Mouse (Mus musculus) CD4-positive helper T cell, adult 2 months (primary cell): ENCODE data around the gene Pard3b.
A peak's percentile ranks its signal among the peaks of the same experiment; 100 is the strongest.

Source experiments
- DNase-seq: peaks from one replicate; pipeline ENCODE4 v3.0.0-alpha.2; 2012; ENCODE audit warnings: low read depth, missing footprints, low spot score

Pard3b gene

DNA sequence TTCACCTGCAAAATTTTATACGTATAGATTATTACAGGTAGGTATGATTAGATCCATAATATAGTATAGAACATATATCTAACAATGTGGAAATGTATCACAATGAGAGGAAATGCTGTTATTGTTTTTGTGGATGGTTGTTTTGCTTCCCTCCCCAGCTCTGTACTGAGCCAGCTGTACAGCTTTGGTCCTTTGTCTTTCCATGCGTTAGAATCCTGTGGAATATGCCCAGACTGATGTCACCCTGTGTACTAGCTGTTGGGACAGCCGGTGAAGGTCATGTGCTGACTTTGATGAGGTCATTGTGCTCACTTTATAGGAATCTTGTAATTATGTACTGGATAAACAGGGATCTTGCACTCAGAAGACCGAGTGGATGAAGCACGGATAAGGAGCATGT lies 286.9 kb downstream of the Pard3b start:
- DNase-seq, result no peak

- DNase-seq, result no peak
Observed at GRCm38 (mm10) chr1:61928131-61928761, 289.6 kb downstream of the Pard3b start.

- peak; percentile 5 for DNase-seq
Observed at GRCm38 (mm10) chr1:61933574-61933973, 294.9 kb downstream of the Pard3b start.

GRCm38 (mm10) chr1:61934760-61935159 lies 296.1 kb downstream of the Pard3b start:
- no peak for DNase-seq

GRCm38 (mm10) chr1:61939882-61940281 lies 301.3 kb downstream of the Pard3b start:
- no peak for DNase-seq

DNA sequence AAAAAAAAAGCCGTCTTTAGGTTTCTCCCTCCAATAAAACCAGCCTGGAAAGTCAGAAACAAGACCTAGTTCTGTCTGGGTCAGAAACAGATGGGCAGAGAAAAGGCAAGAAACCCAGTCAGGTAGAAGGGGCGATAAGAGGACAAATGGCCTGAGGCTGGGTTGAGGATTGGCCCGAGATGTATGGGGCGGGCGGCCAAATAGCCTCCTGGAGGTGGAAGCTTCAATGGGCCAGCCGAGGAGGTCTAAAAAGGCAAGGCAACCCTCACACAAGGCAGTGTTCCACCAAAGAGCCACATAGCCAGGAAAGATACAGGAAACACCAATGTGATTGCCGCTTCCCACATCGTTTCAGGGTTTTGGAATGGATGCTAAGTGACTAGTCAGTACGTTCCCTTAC lies 322.9 kb downstream of the Pard3b start:
- DNase-seq, result no peak

DNA sequence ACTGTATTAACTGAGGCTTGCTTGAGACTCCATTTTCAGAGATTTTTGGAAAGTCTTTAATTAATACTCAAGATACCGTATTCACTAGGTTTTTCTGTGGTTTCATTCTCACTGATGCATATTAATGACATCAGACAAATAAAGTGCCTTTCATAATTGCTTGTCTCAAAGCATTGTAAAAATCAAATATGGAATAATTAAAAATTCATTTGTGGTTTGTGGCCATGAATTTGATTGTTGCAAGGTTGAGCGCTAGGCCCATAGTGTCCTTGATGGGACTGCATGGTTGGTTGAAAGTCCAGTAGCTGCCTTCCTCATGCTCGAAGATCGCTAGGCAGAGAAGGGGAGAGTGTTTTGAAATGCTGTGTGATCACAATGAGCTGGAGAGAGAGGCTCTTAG lies 323.9 kb downstream of the Pard3b start:
- DNase-seq, result no peak

DNA sequence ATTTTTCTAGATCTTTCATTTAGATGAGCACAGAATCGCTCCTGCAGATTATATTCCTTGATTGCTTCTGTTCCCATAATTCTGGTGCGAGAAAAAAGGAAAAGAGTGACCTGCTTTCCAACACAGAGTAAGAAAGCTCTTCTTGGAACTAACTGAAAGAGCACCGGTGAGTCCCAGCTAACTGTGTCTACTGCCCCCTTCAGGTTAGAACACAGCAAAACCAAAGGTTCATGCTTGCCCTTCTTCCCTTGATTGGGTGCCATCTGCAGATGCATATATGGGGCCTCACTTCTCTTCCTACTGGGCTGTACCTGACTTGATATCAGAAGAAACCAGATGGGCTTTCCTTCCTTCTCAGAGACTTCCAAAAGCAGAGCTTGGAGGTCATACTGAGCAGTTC lies 328.5 kb downstream of the Pard3b start:
- peak; percentile 26 for DNase-seq

GRCm38 (mm10) chr1:61967807-61968206 lies 329.2 kb downstream of the Pard3b start:
- DNase-seq, result no peak

DNA sequence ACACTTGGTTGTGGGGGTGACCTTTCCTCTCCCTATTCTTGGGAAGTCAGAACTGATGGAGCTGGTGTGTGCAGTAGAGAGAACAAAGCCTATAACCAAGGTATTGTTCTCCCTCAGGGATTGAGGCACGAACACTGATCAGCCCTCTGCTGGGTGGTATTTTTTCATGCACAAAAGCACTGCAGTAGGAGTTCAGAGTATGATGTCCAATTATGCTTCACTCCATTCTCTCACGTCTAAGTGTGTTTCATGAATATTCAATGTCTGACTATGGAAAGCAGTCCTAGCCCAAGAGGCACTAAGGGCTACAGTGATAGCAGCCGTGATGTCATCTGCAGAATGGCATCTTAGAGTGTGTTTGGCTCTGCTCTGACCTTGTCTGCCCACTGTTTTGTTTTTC lies 359.1 kb downstream of the Pard3b start:
- DNase-seq, result no peak

DNA sequence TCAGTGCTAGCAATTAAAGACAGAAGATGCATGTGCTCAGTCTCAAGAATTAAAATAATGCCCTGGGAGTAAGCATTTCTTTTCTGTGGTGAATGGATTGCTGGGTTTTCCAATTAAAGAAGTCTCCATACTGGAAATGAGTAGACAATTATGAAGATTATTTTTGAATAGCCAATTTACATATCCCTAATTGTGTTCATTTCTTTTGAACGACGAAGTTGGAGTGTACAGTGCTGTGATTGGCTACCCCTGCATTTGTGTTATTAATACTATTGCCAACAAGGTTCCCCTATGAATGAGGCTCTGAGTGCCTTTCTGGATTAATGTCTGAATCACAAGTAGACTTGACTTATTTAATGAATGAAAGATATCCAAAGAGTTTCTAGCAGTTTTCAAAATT lies 370.2 kb downstream of the Pard3b start:
- no peak for DNase-seq

- DNase-seq, result no peak
Observed at GRCm38 (mm10) chr1:62011712-62012111, 373.1 kb downstream of the Pard3b start.

- DNase-seq, result no peak
Observed at GRCm38 (mm10) chr1:62016536-62017300, 378.1 kb downstream of the Pard3b start.

DNA sequence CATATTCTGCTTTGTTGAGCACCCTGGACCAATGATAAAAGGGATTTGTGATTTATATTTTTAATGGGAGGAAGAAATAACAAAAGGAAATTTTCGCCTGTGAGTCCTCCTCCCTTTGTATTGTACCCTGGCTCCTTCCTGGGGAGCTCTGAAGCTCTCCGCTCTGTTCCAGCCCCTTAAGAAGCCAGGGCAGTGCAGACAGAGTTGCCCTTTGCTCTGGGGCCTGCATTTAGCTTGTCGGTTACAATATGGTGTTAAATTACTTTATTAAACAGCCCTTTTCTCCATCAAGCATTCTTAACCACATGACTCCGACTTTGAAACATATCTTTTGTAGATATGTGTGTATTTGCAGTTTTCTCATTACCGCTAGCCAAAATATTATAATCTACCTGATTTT lies 379.7 kb downstream of the Pard3b start:
- DNase-seq, result no peak

DNA sequence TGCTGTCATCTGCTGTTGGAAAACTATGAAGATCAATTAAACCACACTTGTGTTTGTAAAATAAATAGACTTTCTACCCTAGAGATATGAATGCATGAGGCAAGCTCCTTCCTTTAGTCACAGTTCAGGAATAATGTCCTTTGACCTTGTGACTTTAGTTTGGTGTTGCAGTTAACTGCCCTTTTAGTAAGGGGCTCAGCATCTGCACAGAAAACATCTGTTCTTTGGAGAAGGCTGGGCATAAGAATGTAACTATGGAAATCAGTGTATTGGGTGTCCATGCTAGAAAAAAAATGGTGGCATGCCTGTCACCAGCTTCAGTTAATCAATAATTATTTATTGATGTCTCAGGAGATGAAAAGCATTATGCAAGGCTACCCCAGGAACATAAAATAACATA lies 381.1 kb downstream of the Pard3b start:
- DNase-seq, result no peak

GRCm38 (mm10) chr1:62041718-62042117 lies 403.1 kb downstream of the Pard3b start:
- no peak for DNase-seq

DNA sequence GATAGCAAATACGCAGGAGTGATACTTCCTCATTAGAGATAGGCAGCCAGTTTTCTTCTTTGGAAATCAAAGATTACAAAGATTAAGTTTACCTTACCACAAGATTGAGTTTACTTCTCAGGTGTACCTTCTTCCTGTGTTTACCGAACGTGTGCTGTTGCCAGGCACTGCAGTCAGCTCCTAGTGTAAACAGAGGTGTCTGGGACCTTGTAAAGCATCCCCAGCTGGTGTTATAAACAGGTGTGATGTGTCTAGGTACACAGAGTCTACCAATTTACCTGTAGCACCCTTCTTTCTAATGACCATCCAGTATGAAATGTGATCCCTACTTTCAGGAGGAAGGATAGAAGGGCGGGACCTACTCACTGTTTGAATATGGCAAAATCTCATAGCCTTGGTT lies 410.0 kb downstream of the Pard3b start:
- no peak for DNase-seq

DNA sequence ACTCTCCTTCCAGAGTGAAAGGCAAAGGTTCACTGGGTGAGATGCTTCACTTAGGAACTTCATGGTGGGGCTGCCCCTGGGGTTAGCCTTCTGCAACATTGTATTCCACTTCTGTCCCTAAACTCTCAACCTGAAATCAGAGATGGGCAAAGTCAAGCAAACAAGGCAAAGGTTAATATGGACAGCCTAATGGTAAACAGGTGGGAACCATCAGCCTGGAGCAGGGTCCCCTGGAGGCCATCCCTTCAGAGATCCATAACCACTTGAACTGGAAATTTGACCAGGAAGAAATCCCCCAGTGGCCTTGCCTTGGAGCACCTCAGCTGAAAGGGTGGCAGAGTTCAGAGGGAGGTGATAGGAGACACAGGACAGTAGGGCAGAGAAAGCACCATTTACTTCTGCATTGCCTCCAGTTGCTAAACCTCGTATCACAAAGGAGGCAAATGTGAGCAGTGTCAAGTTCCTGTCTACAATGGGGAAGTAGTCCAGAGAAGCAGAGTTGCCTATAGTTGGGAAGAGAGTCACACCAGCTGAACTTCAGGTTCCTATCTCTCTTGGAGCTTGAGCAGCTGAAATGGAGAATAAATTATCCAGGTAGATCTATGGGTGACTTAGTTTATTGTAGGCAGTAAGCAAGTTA lies 412.7 kb downstream of the Pard3b start:
- no peak for DNase-seq

DNA sequence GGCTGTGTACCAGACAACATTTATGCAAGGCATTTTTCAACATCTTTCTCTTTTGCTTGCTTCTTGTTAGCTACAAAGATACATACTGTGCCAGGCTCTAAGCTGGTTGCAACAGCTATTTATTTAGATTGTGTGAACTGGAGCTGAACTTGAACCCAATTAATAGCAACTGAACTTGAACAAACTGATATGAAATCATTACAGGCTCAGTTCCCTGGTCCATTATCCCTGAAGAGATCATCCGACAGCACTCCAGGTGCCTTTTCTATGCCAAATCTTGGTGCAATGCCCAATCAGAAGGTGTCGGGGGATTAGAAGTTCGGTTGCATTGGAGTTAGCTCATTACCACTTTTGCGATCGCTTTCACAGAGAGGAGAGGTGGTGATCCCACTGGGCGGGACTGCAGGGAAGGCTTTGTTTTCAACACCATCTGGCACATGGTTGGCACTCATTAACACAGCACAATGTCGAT lies 414.6 kb downstream of the Pard3b start:
- DNase-seq, result no peak

DNA sequence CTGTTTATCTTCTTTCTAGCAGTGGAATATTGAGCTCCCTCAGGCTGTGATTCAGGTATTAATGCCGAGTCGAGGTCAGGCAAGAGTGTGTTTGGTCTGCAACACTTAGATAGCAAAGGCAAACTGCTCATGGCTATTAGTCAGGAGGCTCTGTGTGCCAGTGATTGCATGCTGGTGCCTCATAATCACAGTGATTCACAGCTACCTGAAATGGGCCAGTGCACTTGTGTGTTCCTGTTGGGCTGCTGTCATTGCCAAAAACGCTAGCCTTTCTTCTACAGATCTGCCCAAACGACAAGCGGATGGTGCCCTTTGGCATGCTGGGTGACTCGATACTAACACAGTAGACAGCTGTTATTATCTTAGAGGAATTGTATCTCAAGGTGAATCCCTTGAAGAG lies 416.7 kb downstream of the Pard3b start:
- DNase-seq, result no peak

DNA sequence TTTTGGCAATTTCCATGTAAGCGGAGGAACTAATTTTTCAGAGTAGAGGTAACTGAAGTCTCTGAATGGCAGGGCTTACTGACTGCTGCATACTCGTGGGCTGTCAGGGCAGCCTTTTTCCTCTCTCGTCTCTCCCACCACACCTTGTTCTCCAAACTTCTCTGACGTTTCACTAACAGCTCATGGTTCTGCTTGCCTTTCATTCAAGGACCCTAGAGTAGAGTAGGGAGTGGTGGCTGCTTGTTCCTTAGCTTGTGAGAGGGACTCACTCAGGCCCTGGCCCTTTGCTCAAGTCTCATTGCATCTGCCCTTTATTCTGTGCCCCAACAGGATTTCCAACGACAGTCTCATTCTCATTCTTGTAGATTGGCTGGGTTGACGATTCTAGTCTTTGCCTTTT lies 432.0 kb downstream of the Pard3b start:
- no peak for DNase-seq

GRCm38 (mm10) chr1:62071139-62071538 lies 432.5 kb downstream of the Pard3b start:
- DNase-seq, result no peak

DNA sequence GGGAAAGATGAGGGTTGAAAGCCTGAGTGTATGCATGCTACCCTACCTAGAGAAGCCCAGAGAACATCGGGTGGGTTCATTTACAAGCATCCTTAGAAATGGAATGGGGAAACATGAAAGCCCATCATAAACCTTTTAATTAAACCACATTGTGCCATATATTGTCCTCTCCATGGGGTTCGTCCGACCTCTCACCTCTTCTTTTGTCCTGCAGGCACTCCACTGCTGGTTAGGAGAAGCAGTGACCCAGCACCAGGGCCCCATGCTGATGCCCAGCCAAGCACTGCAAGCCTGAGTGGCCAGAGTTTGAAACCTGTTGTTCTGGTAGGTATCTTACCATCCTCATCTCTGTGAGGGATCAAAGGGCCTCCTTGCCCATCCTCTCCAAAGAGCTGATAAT lies 437.5 kb downstream of the Pard3b start:
- no peak for DNase-seq
